Mouse (Mus musculus): ENCODE measurements around the gene Sirt7.

Sirt7 gene

GRCm38 (mm10) chr11:120634810-120635209, 9.8 kb upstream of the Sirt7 start:
- DNase-seq = no peak

GRCm38 (mm10) chr11:120633520-120634343, 8.7 kb upstream of the Sirt7 start, which contains the start of gene Mafg:
Gene Mafg (minus strand): TSS chr11:120633600.
- peak; percentile 94 to 95 for DNase-seq

GRCm38 (mm10) chr11:120632559-120633519, 7.8 kb upstream of the Sirt7 start:
- peak; percentile 68 to 73 for DNase-seq

GRCm38 (mm10) chr11:120631726-120632448, 6.8 kb upstream of the Sirt7 start:
- no peak for DNase-seq

- DNase-seq = no peak
Measured at GRCm38 (mm10) chr11:120630881-120631725, 6.1 kb upstream of the Sirt7 start.

GRCm38 (mm10) chr11:120630401-120630871, 5.4 kb upstream of the Sirt7 start:
- no peak for DNase-seq

- peak in 1 of 2 experiments; percentile 32 for DNase-seq
Measured at GRCm38 (mm10) chr11:120629911-120630310, 4.9 kb upstream of the Sirt7 start.

GRCm38 (mm10) chr11:120629341-120629730, 4.3 kb upstream of the Sirt7 start:
- DNase-seq = peak in 1 of 2 experiments; percentile 25

GRCm38 (mm10) chr11:120628601-120629340, 3.7 kb upstream of the Sirt7 start:
- no peak for DNase-seq

GRCm38 (mm10) chr11:120627468-120628300, 2.6 kb upstream of the Sirt7 start:
- peak in 1 of 2 experiments; percentile 19 for DNase-seq

GRCm38 (mm10) chr11:120626785-120627467, 1.9 kb upstream of the Sirt7 start:
- DNase-seq = no peak

- peak; percentile 87 to 90 for DNase-seq
Measured at GRCm38 (mm10) chr11:120624680-120625111, 344 bp downstream of the Sirt7 start.

- peak; percentile 64 to 65 for DNase-seq
Measured at GRCm38 (mm10) chr11:120623961-120624679, 920 bp downstream of the Sirt7 start.

GRCm38 (mm10) chr11:120622805-120623204, 2.2 kb downstream of the Sirt7 start:
- no peak for DNase-seq

- no peak for DNase-seq
Measured at GRCm38 (mm10) chr11:120620195-120620594, 4.8 kb downstream of the Sirt7 start.

- peak in 1 of 2 experiments; percentile 26 for DNase-seq
Measured at GRCm38 (mm10) chr11:120618619-120619535, 6.2 kb downstream of the Sirt7 start.

- peak; percentile 94 to 95 for DNase-seq
Measured at GRCm38 (mm10) chr11:120617519-120618112, 7.4 kb downstream of the Sirt7 start, which contains the start of gene Pcyt2. Gene Pcyt2 (minus strand): TSS chr11:120617936.
